ENCODE assay signal across 27 mouse cellular contexts in genomic region chr17:27865461-27865860, GRCm38 (mm10). TPM values are rescaled to one million over a fixed set of nuclear protein-coding genes. Genes with fewer than 3 reads are reported as not detected.
DNase-seq lines count a peak whose midpoint lies in the region; ATAC-seq and TF ChIP-seq lines count a peak whose summit lies in the region.
"Had no signal": no experiment of that assay in that cellular context is flagged by ENCODE, and none has a peak within 500 bp of the region (broad histone marks: within the 10 kb centered on the region; RNA-seq: fewer than 3 reads in every experiment).

No protein-coding gene starts in this region.

- H3K9me3 ChIP-seq in forebrain, postnatal 0 days (ENCODE audit: low read length) = no peaks in the 10 kb centered on the region
- no peaks in the 10 kb centered on the region; the same call in 1 of the 2 replicates for H3K9me3 ChIP-seq in forebrain, embryonic 10.5 days
- no peaks in the 10 kb centered on the region for H3K9me3 ChIP-seq in kidney, postnatal 0 days (replicated peaks; ENCODE audit: low read length)
- H3K9me3 ChIP-seq in lung, postnatal 0 days (ENCODE audit: low read length) = no peaks in the 10 kb centered on the region
- no peaks in the 10 kb centered on the region for H3K9me3 ChIP-seq in forebrain, embryonic 14.5 days (replicated peaks; ENCODE audit: control insufficient read depth, low read length)
- H3K9me3 ChIP-seq: embryonic facial prominence, embryonic 12.5 days; forebrain, embryonic 12.5 days; heart, embryonic 12.5 days; hindbrain, embryonic 13.5 days; limb, embryonic 15.5 days; stomach, embryonic 15.5 days had no signal

- no peaks in the 10 kb centered on the region for H3K4me1 ChIP-seq in forebrain, postnatal 0 days (ENCODE audit: insufficient read depth)
- H3K4me1 ChIP-seq in forebrain, embryonic 10.5 days = 0 out of 2 replicates have a peak, but pooled peaks cover 2% of the 10 kb centered on the region
- H3K4me1 ChIP-seq in kidney, postnatal 0 days (replicated peaks; ENCODE audit: insufficient read depth, low read length) = no peaks in the 10 kb centered on the region
- no peaks in the 10 kb centered on the region for H3K4me1 ChIP-seq in lung, postnatal 0 days (ENCODE audit: insufficient read depth, low read depth, low read length)
- no peaks in the 10 kb centered on the region for H3K4me1 ChIP-seq in forebrain, embryonic 14.5 days (ENCODE audit: control insufficient read depth, insufficient read depth, low read length)
- H3K4me1 ChIP-seq: embryonic facial prominence, embryonic 12.5 days; forebrain, embryonic 12.5 days had no signal

- H3K9ac ChIP-seq in forebrain, postnatal 0 days = no peak overlapping the region
- no peak overlapping the region for H3K9ac ChIP-seq in kidney, postnatal 0 days (ENCODE audit: low read depth, low read length)
- H3K9ac ChIP-seq in lung, postnatal 0 days (replicated peaks; ENCODE audit: low read depth) = no peak overlapping the region
- H3K9ac ChIP-seq in forebrain, embryonic 14.5 days (ENCODE audit: low read length) = no peak overlapping the region
- H3K9ac ChIP-seq: embryonic facial prominence, embryonic 12.5 days; forebrain, embryonic 12.5 days; heart, embryonic 12.5 days; hindbrain, embryonic 13.5 days; limb, embryonic 15.5 days; stomach, embryonic 15.5 days had no signal

- no peak for ATAC-seq in forebrain, postnatal 0 days
- ATAC-seq in kidney, postnatal 0 days (replicated peaks; ENCODE audit: low FRiP score, low read depth) = no peak
- no peak for ATAC-seq in lung, postnatal 0 days
- no peak for ATAC-seq in forebrain, embryonic 14.5 days
- ATAC-seq: inflammation-experienced regulatory T-cells, adult 6 months; midbrain, embryonic 16.5 days; Patski had no signal

- no peaks in the 10 kb centered on the region for H3K36me3 ChIP-seq in forebrain, postnatal 0 days (ENCODE audit: insufficient read depth)
- peaks cover 14% of the 10 kb centered on the region for H3K36me3 ChIP-seq in forebrain, embryonic 10.5 days (replicated peaks)
- no peaks in the 10 kb centered on the region for H3K36me3 ChIP-seq in kidney, postnatal 0 days (ENCODE audit: insufficient read depth, low read length)
- H3K36me3 ChIP-seq in lung, postnatal 0 days (ENCODE audit: insufficient read depth, low read length) = no peaks in the 10 kb centered on the region
- H3K36me3 ChIP-seq in forebrain, embryonic 14.5 days (ENCODE audit: control insufficient read depth, insufficient read depth, low read length) = no peaks in the 10 kb centered on the region
- H3K36me3 ChIP-seq: forebrain, embryonic 12.5 days; hindbrain, embryonic 13.5 days; limb, embryonic 15.5 days; stomach, embryonic 15.5 days had no signal

- H3K27me3 ChIP-seq in forebrain, postnatal 0 days (ENCODE audit: insufficient read depth, low read length) = no peaks in the 10 kb centered on the region
- H3K27me3 ChIP-seq in forebrain, embryonic 10.5 days (ENCODE audit: poor library complexity, severe bottlenecking) = no peaks in the 10 kb centered on the region
- H3K27me3 ChIP-seq in kidney, postnatal 0 days (ENCODE audit: insufficient read depth, low read length) = no peaks in the 10 kb centered on the region
- H3K27me3 ChIP-seq in lung, postnatal 0 days (replicated peaks; ENCODE audit: insufficient read depth, low read length) = no peaks in the 10 kb centered on the region
- no peaks in the 10 kb centered on the region for H3K27me3 ChIP-seq in forebrain, embryonic 14.5 days (replicated peaks; ENCODE audit: control insufficient read depth, insufficient read depth, low read length)
- H3K27me3 ChIP-seq: embryonic facial prominence, embryonic 12.5 days; forebrain, embryonic 12.5 days; heart, embryonic 12.5 days; hindbrain, embryonic 13.5 days; limb, embryonic 15.5 days; Patski; stomach, embryonic 15.5 days had no signal

- WGBS in forebrain, postnatal 0 days = 77% methylated on average over 2 of the region's 2 CpGs
- WGBS in forebrain, embryonic 10.5 days = 92% methylated on average over 2 of the region's 2 CpGs
- 88% methylated on average over 2 of the region's 2 CpGs for WGBS in kidney, postnatal 0 days
- WGBS in lung, postnatal 0 days = 71% methylated on average over 2 of the region's 2 CpGs
- 78% methylated on average over 2 of the region's 2 CpGs for WGBS in forebrain, embryonic 14.5 days

- H3K4me2 ChIP-seq in forebrain, postnatal 0 days (ENCODE audit: low read depth) = no peak overlapping the region
- no peak overlapping the region for H3K4me2 ChIP-seq in kidney, postnatal 0 days (ENCODE audit: low read length)
- no peak overlapping the region for H3K4me2 ChIP-seq in lung, postnatal 0 days (replicated peaks; ENCODE audit: low read depth, low read length)
- no peak overlapping the region for H3K4me2 ChIP-seq in forebrain, embryonic 14.5 days (ENCODE audit: low read length)
- H3K4me2 ChIP-seq: embryonic facial prominence, embryonic 12.5 days; forebrain, embryonic 12.5 days; heart, embryonic 12.5 days; hindbrain, embryonic 13.5 days; limb, embryonic 15.5 days; stomach, embryonic 15.5 days had no signal

- DNase-seq in forebrain, postnatal 0 days = no peak
- no peak for DNase-seq in forebrain, embryonic 10.5 days (ENCODE audit: extremely low spot score, low spot score)
- peak; percentile 12 for DNase-seq in kidney, postnatal 0 days (ENCODE audit: low spot score)
- DNase-seq in kidney, adult 8-10 months = no peak
- DNase-seq in lung, postnatal 0 days (ENCODE audit: low spot score) = peak; percentile 4
- DNase-seq in lung, postnatal 4 days = no peak
- DNase-seq in forebrain, embryonic 14.5 days (ENCODE audit: low spot score) = no peak
- DNase-seq: adrenal gland, adult 8-10 months; cerebellum, adult 18-20 months; cerebellum, postnatal 14 days; gastrocnemius, postnatal 10 days; heart, postnatal 14 days; kidney, adult 9 months; kidney, postnatal 25 days; lung, adult 18-20 months; lung, postnatal 36 days; thymus, adult 18-20 months; thymus, postnatal 36 days had no signal

- TF ChIP-seq CTCF in forebrain, postnatal 0 days (IDR thresholded peaks at IDR 0.05; ENCODE audit: low read depth) = peak; percentile 35
- TF ChIP-seq CTCF in kidney, postnatal 0 days (IDR thresholded peaks at IDR 0.05; ENCODE audit: low read depth) = peak; percentile 40; the same call in 1 of the 2 replicates
- peak; percentile 26; the same call in 1 of the 2 replicates for TF ChIP-seq CTCF in lung, postnatal 0 days (IDR thresholded peaks at IDR 0.05)

- no peak overlapping the region for H3K4me3 ChIP-seq in forebrain, postnatal 0 days (ENCODE audit: low read depth, low read length)
- no peak overlapping the region for H3K4me3 ChIP-seq in forebrain, embryonic 10.5 days
- no peak overlapping the region for H3K4me3 ChIP-seq in kidney, postnatal 0 days (replicated peaks; ENCODE audit: low read depth, low read length)
- no peak overlapping the region for H3K4me3 ChIP-seq in lung, postnatal 0 days (ENCODE audit: low read depth, low read length)
- no peak overlapping the region for H3K4me3 ChIP-seq in forebrain, embryonic 14.5 days (ENCODE audit: low read depth, low read length)
- H3K4me3 ChIP-seq: embryonic facial prominence, embryonic 12.5 days; forebrain, embryonic 12.5 days; heart, embryonic 12.5 days; hindbrain, embryonic 13.5 days; limb, embryonic 15.5 days; stomach, embryonic 15.5 days had no signal

- TF ChIP-seq EP300 in lung, postnatal 0 days (IDR thresholded peaks at IDR 0.05) = no peak

- no peak overlapping the region for H3K27ac ChIP-seq in forebrain, postnatal 0 days (ENCODE audit: low read depth, low read length)
- H3K27ac ChIP-seq in forebrain, embryonic 10.5 days = no peak overlapping the region
- no peak overlapping the region for H3K27ac ChIP-seq in kidney, postnatal 0 days
- H3K27ac ChIP-seq in lung, postnatal 0 days (ENCODE audit: low read length) = no peak overlapping the region
- no peak overlapping the region for H3K27ac ChIP-seq in forebrain, embryonic 14.5 days (ENCODE audit: low read depth, low read length)
- H3K27ac ChIP-seq: embryonic facial prominence, embryonic 12.5 days; forebrain, embryonic 12.5 days; hindbrain, embryonic 13.5 days; limb, embryonic 15.5 days; stomach, embryonic 15.5 days had no signal

RNA-seq across cellular contexts. Expression of gene Uhrf1bp1, which starts 9.2 kb away (rescaled TPM):
- total RNA-seq in forebrain, postnatal 0 days (2014; rRNA removed) = 9.8 and 13.6 TPM in 2 replicates
- polyA plus RNA-seq in forebrain, postnatal 0 days (2015; fragmentation: Nextera tagmentation; extraction: Ambion mirVana) = 2.1 and 2.6 TPM in 2 replicates
- 8.5 and 9.3 TPM in 2 replicates for polyA plus RNA-seq in forebrain, embryonic 10.5 days (2016; fragmentation: Nextera tagmentation; extraction: Ambion mirVana)
- 3.4 and 3.6 TPM in 2 replicates for polyA plus RNA-seq in kidney, postnatal 0 days (2015; fragmentation: Nextera tagmentation; extraction: Ambion mirVana)
- 1.5 and 1.6 TPM in 2 replicates for polyA plus RNA-seq in lung, postnatal 0 days (2015; fragmentation: Nextera tagmentation; extraction: Ambion mirVana)
- polyA plus RNA-seq in forebrain, embryonic 14.5 days (2014; fragmentation: Nextera tagmentation; extraction: Ambion mirVana) = 4.3 and 5.3 TPM in 2 replicates

RNA-seq across cellular contexts. Expression of gene Snrpc, which starts 27.5 kb away (rescaled TPM):
- total RNA-seq in forebrain, postnatal 0 days (2014; rRNA removed) = 137 and 204 TPM in 2 replicates
- 259 and 297 TPM in 2 replicates for polyA plus RNA-seq in forebrain, postnatal 0 days (2015; fragmentation: Nextera tagmentation; extraction: Ambion mirVana)
- 413 and 428 TPM in 2 replicates for polyA plus RNA-seq in forebrain, embryonic 10.5 days (2016; fragmentation: Nextera tagmentation; extraction: Ambion mirVana)
- polyA plus RNA-seq in kidney, postnatal 0 days (2015; fragmentation: Nextera tagmentation; extraction: Ambion mirVana) = 258 and 263 TPM in 2 replicates
- polyA plus RNA-seq in lung, postnatal 0 days (2015; fragmentation: Nextera tagmentation; extraction: Ambion mirVana) = 172 and 185 TPM in 2 replicates
- polyA plus RNA-seq in forebrain, embryonic 14.5 days (2014; fragmentation: Nextera tagmentation; extraction: Ambion mirVana) = 301 and 338 TPM in 2 replicates

RNA-seq across cellular contexts. Expression of gene Anks1, which starts 43.6 kb away (rescaled TPM):
- total RNA-seq in forebrain, postnatal 0 days (2014; rRNA removed) = 45.0 and 67.4 TPM in 2 replicates
- polyA plus RNA-seq in forebrain, postnatal 0 days (2015; fragmentation: Nextera tagmentation; extraction: Ambion mirVana) = 16.8 and 21.1 TPM in 2 replicates
- polyA plus RNA-seq in forebrain, embryonic 10.5 days (2016; fragmentation: Nextera tagmentation; extraction: Ambion mirVana) = 21.0 and 21.4 TPM in 2 replicates
- 10.5 and 11.3 TPM in 2 replicates for polyA plus RNA-seq in kidney, postnatal 0 days (2015; fragmentation: Nextera tagmentation; extraction: Ambion mirVana)
- polyA plus RNA-seq in lung, postnatal 0 days (2015; fragmentation: Nextera tagmentation; extraction: Ambion mirVana) = 25.4 and 25.5 TPM in 2 replicates
- polyA plus RNA-seq in forebrain, embryonic 14.5 days (2014; fragmentation: Nextera tagmentation; extraction: Ambion mirVana) = 39.4 and 40.3 TPM in 2 replicates

RNA-seq across cellular contexts. Expression of gene Taf11, which starts 44.2 kb away (rescaled TPM):
- total RNA-seq in forebrain, postnatal 0 days (2014; rRNA removed) = 22.9 and 23.9 TPM in 2 replicates
- 53.1 and 60.6 TPM in 2 replicates for polyA plus RNA-seq in forebrain, postnatal 0 days (2015; fragmentation: Nextera tagmentation; extraction: Ambion mirVana)
- polyA plus RNA-seq in forebrain, embryonic 10.5 days (2016; fragmentation: Nextera tagmentation; extraction: Ambion mirVana) = 91.4 and 92.6 TPM in 2 replicates
- 55.5 and 58.1 TPM in 2 replicates for polyA plus RNA-seq in kidney, postnatal 0 days (2015; fragmentation: Nextera tagmentation; extraction: Ambion mirVana)
- 40.1 and 42.1 TPM in 2 replicates for polyA plus RNA-seq in lung, postnatal 0 days (2015; fragmentation: Nextera tagmentation; extraction: Ambion mirVana)
- polyA plus RNA-seq in forebrain, embryonic 14.5 days (2014; fragmentation: Nextera tagmentation; extraction: Ambion mirVana) = 65.2 and 66.1 TPM in 2 replicates

RNA-seq across cellular contexts. Expression of gene D17Wsu92e, which starts 45.0 kb away (rescaled TPM):
- total RNA-seq in forebrain, postnatal 0 days (2014; rRNA removed) = 63.6 and 70.5 TPM in 2 replicates
- polyA plus RNA-seq in forebrain, postnatal 0 days (2015; fragmentation: Nextera tagmentation; extraction: Ambion mirVana) = 8.6 and 9.4 TPM in 2 replicates
- 12.4 and 13.5 TPM in 2 replicates for polyA plus RNA-seq in forebrain, embryonic 10.5 days (2016; fragmentation: Nextera tagmentation; extraction: Ambion mirVana)
- polyA plus RNA-seq in kidney, postnatal 0 days (2015; fragmentation: Nextera tagmentation; extraction: Ambion mirVana) = 19.6 and 20.4 TPM in 2 replicates
- 17.6 and 20.3 TPM in 2 replicates for polyA plus RNA-seq in lung, postnatal 0 days (2015; fragmentation: Nextera tagmentation; extraction: Ambion mirVana)
- polyA plus RNA-seq in forebrain, embryonic 14.5 days (2014; fragmentation: Nextera tagmentation; extraction: Ambion mirVana) = 9.8 and 10.2 TPM in 2 replicates

Comparison
In these comparisons a context has a peak if more than half of its experiments do, and no peak if none do; other contexts are left out.
1. DNase-seq: peak in kidney, postnatal 0 days (single experiment) and lung, postnatal 0 days (single experiment); none in forebrain, postnatal 0 days (single experiment), forebrain, embryonic 10.5 days (single experiment), kidney, adult 8-10 months (0 of 2), lung, postnatal 4 days (0 of 2) and forebrain, embryonic 14.5 days (single experiment).
2. Peak in every context shown above with its lines, with median percentiles within 50 percentile points of each other: CTCF ChIP-seq.